Mouse (Mus musculus) ES-Bruce4 (cell line): Measurements from ENCODE around the gene Dnajb14.

Source experiments
- CTCF ChIP-seq: IDR thresholded peaks from one replicate; pipeline ENCODE4 v1.8.1; 2011; ENCODE audit warnings: low read depth, low read length
- POLR2A ChIP-seq: IDR thresholded peaks from one replicate; pipeline ENCODE4 v1.8.1; 2011; ENCODE audit warnings: low read length; ENCODE audit not compliant: insufficient read depth

- no peak for TF ChIP-seq POLR2A
- no peak for TF ChIP-seq CTCF
Observed at GRCm38 (mm10) chr3:137929940-137930339, 62.5 kb downstream of the Dnajb14 start.
